Mouse (Mus musculus) kidney, embryonic 16.5 days (tissue): ENCODE measurements around the gene Smtn. TPM values are rescaled to one million over a fixed set of nuclear protein-coding genes. Genes with fewer than 3 reads are reported as not detected.

ENCODE experiments used
- ATAC-seq: fragments of 200-750 bp; cut with Nextera tagmentation; 2 replicates; pipeline ENCODE4 v1.8.0; 2017; ENCODE audit warnings: moderate TSS enrichment; ENCODE audit not compliant: low FRiP score, low TSS enrichment
- H3K27ac ChIP-seq: fragments of 300-500 bp; sonication (generic); 2 replicates; pipeline ENCODE4 v1.5.1; 2014; ENCODE audit warnings: low read length
- H3K27me3 ChIP-seq: fragments of 300-500 bp; sonication (generic); 2 replicates; pipeline ENCODE4 v1.6.1; 2014; ENCODE audit warnings: low read length, control low read depth, mixed read lengths; ENCODE audit not compliant: insufficient read depth
- H3K36me3 ChIP-seq: fragments of 300-500 bp; sonication (generic); 2 replicates; pipeline ENCODE4 v1.6.1; 2014; ENCODE audit warnings: low read length, control low read depth, mixed read lengths; ENCODE audit not compliant: insufficient read depth
- H3K4me1 ChIP-seq: fragments of 300-500 bp; sonication (generic); 2 replicates; pipeline ENCODE4 v1.6.1; 2014; ENCODE audit warnings: low read length, control low read depth, mixed read lengths; ENCODE audit not compliant: insufficient read depth
- H3K4me2 ChIP-seq: fragments of 300-500 bp; sonication (generic); replicated peaks from 2 replicates; pipeline ENCODE4 v1.6.1; 2014; ENCODE audit warnings: low read depth, low read length
- H3K4me3 ChIP-seq: fragments of 300-500 bp; sonication (generic); 2 replicates; pipeline ENCODE4 v1.5.1; 2014; ENCODE audit warnings: mild to moderate bottlenecking, low read length
- H3K9ac ChIP-seq: fragments of 300-500 bp; sonication (generic); replicated peaks from 2 replicates; pipeline ENCODE4 v1.6.1; 2014; ENCODE audit warnings: low read length
- H3K9me3 ChIP-seq: fragments of 300-500 bp; sonication (generic); 2 replicates; pipeline ENCODE4 v1.6.1; 2016; ENCODE audit warnings: low read length, control low read depth
- WGBS: fragments of 180-500 bp; shearing (Covaris S2); extraction: QIAGEN DNeasy Blood & Tissue Kit; methylation state at CpG from one replicate; pipeline ENCODE4 v1.1.7; 2014; 5-methylcytosine and 5-hydroxymethylcytosine counted together
- polyA plus RNA-seq: library from polyadenylated mRNA; unstranded; fragments of >200 nt; fragmentation: Nextera tagmentation; extraction: Ambion mirVana; gene quantifications from 2 replicates; pipeline ENCODE4 v1.2.1, GENCODE M21; 2015

Gene Smtn
- 110 and 116 TPM in 2 replicates for polyA plus RNA-seq

GRCm38 (mm10) chr11:3540451-3541085, at the start of gene Smtn:
Gene Smtn (minus strand): TSS chr11:3540612.
- no peaks in the 10 kb centered on the region for H3K27me3 ChIP-seq
- no peak within 1 kb of the TSS for H3K27ac ChIP-seq
- peak within 1 kb of the TSS; percentile 58 for H3K9ac ChIP-seq
- 94% methylated on average over 23 of the region's 23 CpGs for WGBS
- H3K4me1 ChIP-seq: peaks cover 33% of the 10 kb centered on the region
- peak within 1 kb of the TSS; percentile 67 for H3K4me2 ChIP-seq
- H3K9me3 ChIP-seq: 0 out of 2 replicates have a peak, but pooled peaks cover 3% of the 10 kb centered on the region
- H3K36me3 ChIP-seq: no peaks in the 10 kb centered on the region; the same call in 1 of the 2 replicates
- peak within 1 kb of the TSS; percentile 73 for H3K4me3 ChIP-seq
- ATAC-seq: no peak

GRCm38 (mm10) chr11:3588036-3588672, 47.7 kb upstream of the Smtn start:
- Histone ChIP-seq H3K27ac (no peak overlapping the region), H3K36me3 (no peaks in the 10 kb centered on the region), H3K9me3 (0 out of 2 replicates have a peak, but pooled peaks cover 5% of the 10 kb centered on the region), H3K4me2 (no peak overlapping the region), H3K27me3 (no peaks in the 10 kb centered on the region), H3K9ac (no peak overlapping the region), H3K4me3 (no peak overlapping the region), H3K4me1 (peaks cover 3% of the 10 kb centered on the region; the same call in 1 of the 2 replicates)
- 67% methylated on average over 11 of the region's 11 CpGs for WGBS
- no peak for ATAC-seq

GRCm38 (mm10) chr11:3587350-3587749, 46.9 kb upstream of the Smtn start:
- Histone ChIP-seq H3K4me2 (no peak overlapping the region), H3K9me3 (0 out of 2 replicates have a peak, but pooled peaks cover 5% of the 10 kb centered on the region), H3K4me3 (no peak overlapping the region), H3K27me3 (no peaks in the 10 kb centered on the region), H3K4me1 (peaks cover 3% of the 10 kb centered on the region; the same call in 1 of the 2 replicates), H3K27ac (no peak overlapping the region), H3K36me3 (no peaks in the 10 kb centered on the region), H3K9ac (no peak overlapping the region)
- 27% methylated on average over 4 of the region's 4 CpGs for WGBS
- ATAC-seq: no peak

- WGBS: 50% methylated on average over 6 of the region's 6 CpGs
Measured at GRCm38 (mm10) chr11:3585983-3586618, 45.7 kb upstream of the Smtn start.

GRCm38 (mm10) chr11:3583127-3583526, 42.7 kb upstream of the Smtn start:
- Histone ChIP-seq H3K4me3 (no peak overlapping the region), H3K9ac (no peak overlapping the region), H3K4me1 (peaks cover 3% of the 10 kb centered on the region; the same call in 1 of the 2 replicates), H3K4me2 (no peak overlapping the region), H3K36me3 (no peaks in the 10 kb centered on the region), H3K27ac (no peak overlapping the region), H3K27me3 (no peaks in the 10 kb centered on the region), H3K9me3 (0 out of 2 replicates have a peak, but pooled peaks cover 5% of the 10 kb centered on the region)
- WGBS: 63% methylated on average over 5 of the region's 5 CpGs
- no peak for ATAC-seq

More at GRCm38 (mm10) chr11:3585983-3586618, 45.7 kb upstream of the Smtn start:
- no peaks in the 10 kb centered on the region for H3K27me3 ChIP-seq
- no peaks in the 10 kb centered on the region for H3K36me3 ChIP-seq
- H3K4me2 ChIP-seq: no peak overlapping the region
- ATAC-seq: 0 out of 2 replicates have a peak, but pooled peaks have one; percentile 27
- H3K9me3 ChIP-seq: 0 out of 2 replicates have a peak, but pooled peaks cover 5% of the 10 kb centered on the region
- H3K4me3 ChIP-seq: no peak overlapping the region
- H3K9ac ChIP-seq: no peak overlapping the region
- H3K4me1 ChIP-seq: peaks cover 3% of the 10 kb centered on the region; the same call in 1 of the 2 replicates
- H3K27ac ChIP-seq: no peak overlapping the region

- no peak for ATAC-seq
- Histone ChIP-seq H3K27me3 (no peaks in the 10 kb centered on the region), H3K36me3 (no peaks in the 10 kb centered on the region), H3K9me3 (0 out of 2 replicates have a peak, but pooled peaks cover 5% of the 10 kb centered on the region), H3K27ac (no peak overlapping the region), H3K9ac (no peak overlapping the region), H3K4me3 (no peak overlapping the region), H3K4me1 (no peaks in the 10 kb centered on the region), H3K4me2 (no peak overlapping the region)
- 91% methylated on average over 4 of the region's 4 CpGs for WGBS
Measured at GRCm38 (mm10) chr11:3581908-3582307, 41.5 kb upstream of the Smtn start.

GRCm38 (mm10) chr11:3580306-3581084, 40.1 kb upstream of the Smtn start:
- WGBS: 63% methylated on average over 7 of the region's 7 CpGs
- no peaks in the 10 kb centered on the region for H3K36me3 ChIP-seq
- no peak overlapping the region for H3K9ac ChIP-seq
- no peak overlapping the region for H3K27ac ChIP-seq
- ATAC-seq: no peak
- H3K4me3 ChIP-seq: no peak overlapping the region
- H3K4me2 ChIP-seq: no peak overlapping the region
- no peaks in the 10 kb centered on the region for H3K27me3 ChIP-seq
- peaks cover 2% of the 10 kb centered on the region for H3K4me1 ChIP-seq
- 0 out of 2 replicates have a peak, but pooled peaks cover 5% of the 10 kb centered on the region for H3K9me3 ChIP-seq

- no peak overlapping the region for H3K27ac ChIP-seq
- H3K27me3 ChIP-seq: no peaks in the 10 kb centered on the region
- no peak overlapping the region for H3K4me2 ChIP-seq
- no peak overlapping the region for H3K9ac ChIP-seq
- H3K4me1 ChIP-seq: peaks cover 19% of the 10 kb centered on the region
- H3K36me3 ChIP-seq: no peaks in the 10 kb centered on the region
- WGBS: 77% methylated on average over 10 of the region's 10 CpGs
- no peak overlapping the region for H3K4me3 ChIP-seq
- no peak for ATAC-seq
- H3K9me3 ChIP-seq: no peaks in the 10 kb centered on the region
Measured at GRCm38 (mm10) chr11:3578050-3578725, 37.8 kb upstream of the Smtn start.

- Histone ChIP-seq H3K4me2 (no peak overlapping the region), H3K4me1 (peaks cover 26% of the 10 kb centered on the region), H3K36me3 (no peaks in the 10 kb centered on the region), H3K27ac (peak overlapping the region; percentile 90), H3K4me3 (no peak overlapping the region), H3K27me3 (no peaks in the 10 kb centered on the region), H3K9ac (peak overlapping the region; percentile 37; the same call in 1 of the 2 replicates), H3K9me3 (no peaks in the 10 kb centered on the region)
- 33% methylated on average over 3 of the region's 3 CpGs for WGBS
- ATAC-seq: peak; percentile 74
Measured at GRCm38 (mm10) chr11:3575238-3575637, 34.8 kb upstream of the Smtn start.
